Mouse (Mus musculus): ENCODE measurements around the gene 4930579F01Rik.

DNA sequence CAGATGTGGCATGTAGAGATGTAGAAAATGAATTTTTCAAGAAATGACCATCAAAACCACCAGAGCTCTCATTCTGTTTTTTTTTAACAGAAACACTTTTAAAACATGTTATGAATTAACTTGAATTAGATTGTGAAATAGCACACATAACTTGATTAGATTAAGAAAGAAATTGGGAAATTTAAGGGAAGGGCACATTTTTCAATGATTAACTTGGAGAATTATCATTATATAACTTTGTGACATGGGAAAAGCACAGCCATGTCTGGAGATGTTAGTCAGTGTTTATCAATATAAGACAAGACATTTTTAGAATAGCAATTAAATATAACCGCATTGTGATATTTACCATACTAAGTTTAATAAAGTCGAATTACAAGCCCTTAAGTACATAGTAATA is 37.9 kb upstream of the 4930579F01Rik start:
- TF ChIP-seq CTCF (IDR thresholded peaks at IDR 0.05; ENCODE audit: extremely low read depth, insufficient read depth, low read length) (no peak), POLR2A (IDR thresholded peaks at IDR 0.05; ENCODE audit: extremely low read depth, insufficient read depth, low read length) (no peak)

All from cortical plate, adult 2 months (tissue).